Mouse (Mus musculus) neural tube, embryonic 14.5 days (tissue): ENCODE results near the gene 9030025P20Rik. TPM values are rescaled to one million over a fixed set of nuclear protein-coding genes. Genes with fewer than 3 reads are reported as not detected.
"Not testable (repeated sequence)": the region's sequence is repeated elsewhere in the genome, so short reads cannot be mapped to it uniquely, and the experiment has no call there.

Experiments
- ATAC-seq: fragments of 200-750 bp; cut with Nextera tagmentation; 2 replicates; pipeline ENCODE4 v1.8.0; 2017; ENCODE audit warnings: low read depth, mild to moderate bottlenecking, moderate TSS enrichment, moderate library complexity
- H3K27ac ChIP-seq: fragments of 300-500 bp; sonication (generic); 2 replicates; pipeline ENCODE4 v1.5.1; 2014; ENCODE audit warnings: low read depth, mild to moderate bottlenecking, control low read depth, low read length, moderate library complexity, mixed read lengths
- H3K27me3 ChIP-seq: fragments of 300-500 bp; sonication (generic); 2 replicates; pipeline ENCODE4 v1.6.1; 2014; ENCODE audit warnings: low read length; ENCODE audit not compliant: control insufficient read depth, insufficient read depth
- H3K36me3 ChIP-seq: fragments of 300-500 bp; sonication (generic); 2 replicates; pipeline ENCODE4 v1.6.1; 2014; ENCODE audit warnings: low read length, mixed read lengths; ENCODE audit not compliant: control insufficient read depth, insufficient read depth
- H3K4me1 ChIP-seq: fragments of 300-500 bp; sonication (generic); 2 replicates; pipeline ENCODE4 v1.6.1; 2014; ENCODE audit warnings: low read length; ENCODE audit not compliant: control insufficient read depth, insufficient read depth
- H3K4me2 ChIP-seq: fragments of 300-500 bp; sonication (generic); 2 replicates; pipeline ENCODE4 v1.6.1; 2014; ENCODE audit warnings: mild to moderate bottlenecking, low read depth, low read length, control low read depth
- H3K4me3 ChIP-seq: fragments of 300-500 bp; sonication (generic); 2 replicates; pipeline ENCODE4 v1.5.1; 2014; ENCODE audit warnings: low read depth, low read length, control low read depth, mixed read lengths
- H3K9ac ChIP-seq: fragments of 300-500 bp; sonication (generic); replicated peaks from 2 replicates; pipeline ENCODE4 v1.6.1; 2014; ENCODE audit warnings: low read depth, mild to moderate bottlenecking, control low read depth, low read length, mixed read lengths
- H3K9me3 ChIP-seq: fragments of 300-500 bp; sonication (generic); 2 replicates; pipeline ENCODE4 v1.6.1; 2016; ENCODE audit warnings: low read length; ENCODE audit not compliant: control insufficient read depth
- WGBS: fragments of 180-500 bp; shearing (Covaris S2); extraction: QIAGEN DNeasy Blood & Tissue Kit; methylation state at CpG from one replicate; pipeline ENCODE4 v1.1.7; 2014; 5-methylcytosine and 5-hydroxymethylcytosine counted together
- polyA plus RNA-seq: library from polyadenylated mRNA; unstranded; fragments of >200 nt; fragmentation: Nextera tagmentation; extraction: Ambion mirVana; gene quantifications from 2 replicates; pipeline ENCODE4 v1.2.1, GENCODE M21; 2014

The 9030025P20Rik gene
- polyA plus RNA-seq, 1 experiment from 2014 or later: 6.9 TPM

GRCm38 (mm10) chr17:14968373-14968913 is 9.8 kb upstream of the 9030025P20Rik start:
- H3K4me3 ChIP-seq, H3K27me3 ChIP-seq, H3K4me2 ChIP-seq, H3K27ac ChIP-seq, H3K36me3 ChIP-seq, ATAC-seq, H3K9ac ChIP-seq, H3K4me1 ChIP-seq, H3K9me3 ChIP-seq: not testable (repeated sequence)
- WGBS: no CpG with 5 or more reads among the region's 6 CpGs

- H3K4me2 ChIP-seq, H3K27ac ChIP-seq, H3K4me1 ChIP-seq, ATAC-seq, H3K36me3 ChIP-seq, H3K9ac ChIP-seq, H3K9me3 ChIP-seq, H3K27me3 ChIP-seq, H3K4me3 ChIP-seq: not testable (repeated sequence)
- WGBS: 5% methylated on average over 4 of the region's 7 CpGs
Observed at GRCm38 (mm10) chr17:14977718-14978361, 428 bp upstream of the 9030025P20Rik start.

- WGBS: 71% methylated on average over 4 of the region's 5 CpGs
- not testable (repeated sequence) for H3K4me2 ChIP-seq, H3K27ac ChIP-seq, H3K9ac ChIP-seq, H3K9me3 ChIP-seq, ATAC-seq, H3K36me3 ChIP-seq, H3K4me1 ChIP-seq, H3K4me3 ChIP-seq, H3K27me3 ChIP-seq
Observed at GRCm38 (mm10) chr17:14990116-14990702, 11.9 kb downstream of the 9030025P20Rik start.

GRCm38 (mm10) chr17:14992522-14993138 is 14.4 kb downstream of the 9030025P20Rik start:
- not testable (repeated sequence) for H3K9ac ChIP-seq, H3K4me2 ChIP-seq, H3K4me1 ChIP-seq, H3K36me3 ChIP-seq, H3K4me3 ChIP-seq, H3K27me3 ChIP-seq, H3K9me3 ChIP-seq, H3K27ac ChIP-seq
- ATAC-seq: peak; percentile 83
- no CpG with 5 or more reads among the region's 98 CpGs for WGBS

GRCm38 (mm10) chr17:14993139-14993832 is 15.0 kb downstream of the 9030025P20Rik start:
- not testable (repeated sequence) for H3K27ac ChIP-seq, H3K4me1 ChIP-seq, H3K4me2 ChIP-seq, H3K9me3 ChIP-seq, H3K27me3 ChIP-seq, H3K4me3 ChIP-seq, H3K36me3 ChIP-seq, H3K9ac ChIP-seq
- no CpG with 5 or more reads among the region's 47 CpGs for WGBS
- peak; percentile 92 for ATAC-seq

- H3K4me3 ChIP-seq, H3K4me1 ChIP-seq, H3K9ac ChIP-seq, ATAC-seq, H3K4me2 ChIP-seq, H3K9me3 ChIP-seq, H3K27ac ChIP-seq, H3K36me3 ChIP-seq, H3K27me3 ChIP-seq: not testable (repeated sequence)
- WGBS: no CpG with 5 or more reads among the region's 5 CpGs
Observed at GRCm38 (mm10) chr17:14994140-14994539, 15.9 kb downstream of the 9030025P20Rik start.

- H3K4me2 ChIP-seq: not testable (repeated sequence)
- WGBS: no CpG with 5 or more reads among the region's 4 CpGs
Observed at GRCm38 (mm10) chr17:15000047-15000446, 21.8 kb downstream of the 9030025P20Rik start.

GRCm38 (mm10) chr17:15009088-15009487 is 30.8 kb downstream of the 9030025P20Rik start:
- H3K4me1 ChIP-seq, H3K36me3 ChIP-seq, H3K9ac ChIP-seq, H3K4me3 ChIP-seq, H3K27ac ChIP-seq, ATAC-seq, H3K27me3 ChIP-seq, H3K9me3 ChIP-seq, H3K4me2 ChIP-seq: not testable (repeated sequence)
- no CpG with 5 or more reads among the region's 3 CpGs for WGBS

More at GRCm38 (mm10) chr17:15000047-15000446, 21.8 kb downstream of the 9030025P20Rik start:
- not testable (repeated sequence) for H3K27me3 ChIP-seq, H3K27ac ChIP-seq, H3K9me3 ChIP-seq, H3K4me3 ChIP-seq, ATAC-seq, H3K9ac ChIP-seq, H3K4me1 ChIP-seq, H3K36me3 ChIP-seq
